Mouse (Mus musculus) liver, postnatal 0 days (tissue): Measurements from ENCODE around the gene Zfp799.

Experiments
- CTCF ChIP-seq: sonication (generic); IDR thresholded peaks from 2 replicates; pipeline ENCODE4 v1.5.1; 2016; ENCODE audit warnings: antibody characterized with exemption, low read depth
- EP300 ChIP-seq: IDR thresholded peaks from 2 replicates; pipeline ENCODE4 v1.6.1; 2016; ENCODE audit warnings: antibody characterized with exemption, low read depth, mild to moderate bottlenecking

DNA sequence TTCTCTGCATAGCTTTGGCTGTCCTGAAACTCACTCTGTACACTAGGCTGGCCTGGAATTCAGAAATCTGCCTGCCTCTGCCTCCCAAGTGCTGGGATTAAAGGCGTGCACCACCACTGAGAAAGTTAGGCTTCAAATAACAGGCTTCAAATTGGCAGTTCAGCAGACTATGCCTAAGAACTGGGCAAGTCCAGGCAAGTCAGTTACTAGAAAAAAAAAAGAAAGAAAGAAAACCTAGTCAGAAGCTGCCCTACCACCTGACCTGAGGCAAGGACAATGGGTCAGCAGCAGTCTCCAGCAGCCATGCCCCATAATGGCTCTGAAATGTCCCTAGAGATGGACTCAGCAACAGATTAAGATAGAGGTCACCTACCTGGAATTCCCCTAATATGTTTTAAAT lies 41.4 kb upstream of the Zfp799 start:
- TF ChIP-seq CTCF (no peak), EP300 (no peak)
